Mouse (Mus musculus) MEL (cell line): Measurements from ENCODE around the gene Igf2r. TPM values are rescaled to one million over a fixed set of nuclear protein-coding genes. Genes with fewer than 3 reads are reported as not detected.
"Not testable (repeated sequence)": the region's sequence is repeated elsewhere in the genome, so short reads cannot be mapped to it uniquely, and the experiment has no call there.

Experiments used
- DNase-seq: peaks from one replicate; pipeline ENCODE4 v3.0.0; 2011; ENCODE audit warnings: low read depth, low spot score
- H3K27ac ChIP-seq: 2 replicates; pipeline ENCODE4 v1.5.1; 2012; ENCODE audit warnings: low read depth, mild to moderate bottlenecking, control low read depth, low read length, moderate library complexity; ENCODE audit not compliant: control insufficient read depth
- H3K27me3 ChIP-seq, 2 experiments: fragments of 150-350 bp in 1 of 2; sonication (generic) in 1 of 2; 2 replicates each; pipeline ENCODE4 v1.6.1; 2012; ENCODE audit warnings: low read length in 2 of 2, mild to moderate bottlenecking in 2 of 2, improper control_type of control experiment in 1 of 2, moderate library complexity in 1 of 2; ENCODE audit not compliant: insufficient read depth in 2 of 2, control insufficient read depth in 1 of 2
- H3K36me3 ChIP-seq, 2 experiments: 2 replicates each; pipeline ENCODE4 v1.6.1; 2012 to 2014; ENCODE audit warnings: low read length in 2 of 2, improper control_type of control experiment in 1 of 2, inconsistent platforms in 1 of 2, mild to moderate bottlenecking in 1 of 2; ENCODE audit not compliant: insufficient read depth in 2 of 2, control insufficient read depth in 1 of 2
- H3K4me1 ChIP-seq, 2 experiments: fragments of 150-350 bp in 1 of 2; sonication (generic) in 1 of 2; 2 replicates each; pipeline ENCODE4 v1.6.1; 2012; ENCODE audit warnings: low read length in 2 of 2, improper control_type of control experiment in 1 of 2, mild to moderate bottlenecking in 1 of 2; ENCODE audit not compliant: insufficient read depth in 2 of 2, control insufficient read depth in 1 of 2
- H3K4me3 ChIP-seq, 2 experiments: fragments of 150-350 bp in 1 of 2; sonication (generic) in 1 of 2; 2 replicates each; pipeline ENCODE4 v1.5.1; 2012; ENCODE audit warnings: low read depth in 2 of 2, low read length in 2 of 2, mild to moderate bottlenecking in 2 of 2, moderate library complexity in 2 of 2, control low read depth in 1 of 2, improper control_type of control experiment in 1 of 2; ENCODE audit not compliant: control insufficient read depth in 1 of 2, insufficient read depth in 1 of 2
- H3K79me2 ChIP-seq: 2 replicates; pipeline ENCODE4 v1.6.1; 2012; ENCODE audit warnings: mild to moderate bottlenecking, low read length, moderate library complexity; ENCODE audit not compliant: control insufficient read depth, poor library complexity, insufficient read depth
- H3K9ac ChIP-seq: 2 replicates; pipeline ENCODE4 v1.6.1; 2012; ENCODE audit warnings: low read depth, mild to moderate bottlenecking, control low read depth, low read length, moderate library complexity; ENCODE audit not compliant: control insufficient read depth, poor library complexity, severe bottlenecking
- H3K9me3 ChIP-seq: fragments of 150-350 bp; sonication (generic); replicated peaks from 2 replicates; pipeline ENCODE4 v1.6.1; 2012; ENCODE audit warnings: mild to moderate bottlenecking, low read length, improper control_type of control experiment, moderate library complexity; ENCODE audit not compliant: insufficient read depth
- E2F4 ChIP-seq: IDR thresholded peaks from 2 replicates; pipeline ENCODE4 v1.6.1; 2011; ENCODE audit warnings: low read depth, low read length, improper control_type of control experiment, borderline replicate concordance
- ELF1 ChIP-seq: IDR thresholded peaks from 2 replicates; pipeline ENCODE4 v1.6.1; 2014; ENCODE audit warnings: low read depth, mild to moderate bottlenecking, inconsistent platforms, low read length, improper control_type of control experiment, moderate library complexity
- EP300 ChIP-seq, 2 experiments: IDR thresholded peaks; 2 replicates each; pipeline ENCODE4 v1.6.1; 2011; ENCODE audit warnings: improper control_type of control experiment in 2 of 2, low read length in 2 of 2, low read depth in 1 of 2, mild to moderate bottlenecking in 1 of 2
- MAZ ChIP-seq: IDR thresholded peaks from 2 replicates; pipeline ENCODE4 v1.6.1; 2012; ENCODE audit warnings: low read depth, mild to moderate bottlenecking, inconsistent platforms, low read length, improper control_type of control experiment
- POLR2AphosphoS5 ChIP-seq: IDR thresholded peaks from 2 replicates; pipeline ENCODE4 v1.6.1; 2012; ENCODE audit warnings: low read depth, borderline replicate concordance, mild to moderate bottlenecking, inconsistent platforms, low read length, moderate library complexity, mixed read lengths
- SIN3A ChIP-seq: IDR thresholded peaks from 2 replicates; pipeline ENCODE4 v1.6.1; 2012; ENCODE audit warnings: low read length, improper control_type of control experiment, inconsistent platforms
- UBTF ChIP-seq: IDR thresholded peaks from 2 replicates; pipeline ENCODE4 v1.6.1; 2012; ENCODE audit warnings: low read depth, mild to moderate bottlenecking, inconsistent platforms, low read length, improper control_type of control experiment, moderate library complexity, borderline replicate concordance; ENCODE audit not compliant: insufficient read depth
- USF1 ChIP-seq: IDR thresholded peaks from 2 replicates; pipeline ENCODE4 v1.6.1; 2014; ENCODE audit warnings: low read depth, mild to moderate bottlenecking, inconsistent platforms, low read length, improper control_type of control experiment, moderate library complexity
- ZC3H11A ChIP-seq: IDR thresholded peaks from 2 replicates; pipeline ENCODE4 v1.6.1; 2012; ENCODE audit warnings: low read depth, mild to moderate bottlenecking, inconsistent platforms, low read length, improper control_type of control experiment
- ZMIZ1 ChIP-seq: IDR thresholded peaks from 2 replicates; pipeline ENCODE4 v1.6.1; 2012; ENCODE audit warnings: low read depth, mild to moderate bottlenecking, inconsistent platforms, low read length, improper control_type of control experiment, moderate library complexity
- polyA plus RNA-seq, 2 experiments: library from polyadenylated mRNA; stranded (reverse) in 1 of 2; unstranded in 1 of 2; fragments of >175 nt in 1 of 2; fragments of >200 nt in 1 of 2; gene quantifications; 2 replicates each; pipeline versions ENCODE4 v1.2.1 to v1.2.4; 2012; ENCODE audit warnings: low replicate concordance in 2 of 2, low read depth in 1 of 2; ENCODE audit not compliant: insufficient read length in 2 of 2, insufficient read depth in 1 of 2, missing spikeins in 1 of 2
- total RNA-seq: library from RNA; depleted of rRNA; stranded (reverse); fragments of 300-350 nt; gene quantifications from 2 replicates; pipeline ENCODE4 v1.2.3, GENCODE M21; 2012

The Igf2r gene
- total and polyA plus RNA-seq, 3 experiments, result 18.0 to 21.7 (median 18.3) TPM

DNA sequence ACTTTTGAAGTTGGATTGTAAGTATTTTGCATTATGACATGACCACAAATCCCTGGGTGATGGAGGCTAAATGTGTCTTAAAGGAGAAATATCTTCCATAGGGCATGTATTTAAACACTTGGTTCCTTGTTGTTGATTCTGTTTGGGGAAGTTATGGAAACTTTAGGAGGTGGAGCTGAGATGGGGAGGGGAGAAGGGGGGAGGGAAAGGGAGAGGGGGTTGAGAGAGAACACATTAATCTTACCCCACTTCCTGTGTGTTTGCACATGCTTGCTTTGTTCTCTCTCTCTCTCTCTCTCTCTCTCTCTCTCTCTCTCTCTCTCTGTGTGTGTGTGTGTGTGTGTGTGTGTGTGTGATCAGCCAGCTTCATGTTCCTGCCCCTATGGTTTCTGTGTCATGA lies 92.3 kb downstream of the Igf2r start:
- Histone ChIP-seq H3K36me3 (no peaks in the 10 kb centered on the region), H3K27me3 (no peaks in the 10 kb centered on the region; a peak in 1 of 4 replicates)
- TF ChIP-seq UBTF, result no peak
- TF ChIP-seq USF1, result no peak
- no peak for TF ChIP-seq ZC3H11A
- TF ChIP-seq MAZ, result no peak
- TF ChIP-seq, all 39 proteins: peak for 0
- Histone ChIP-seq H3K4me1 (no peaks in the 10 kb centered on the region), H3K4me3 (no peak overlapping the region), H3K9ac (no peak overlapping the region), H3K79me2 (no peaks in the 10 kb centered on the region), H3K9me3 (no peaks in the 10 kb centered on the region), H3K27ac (no peak overlapping the region)
- DNase-seq, result peak; percentile 20

DNA sequence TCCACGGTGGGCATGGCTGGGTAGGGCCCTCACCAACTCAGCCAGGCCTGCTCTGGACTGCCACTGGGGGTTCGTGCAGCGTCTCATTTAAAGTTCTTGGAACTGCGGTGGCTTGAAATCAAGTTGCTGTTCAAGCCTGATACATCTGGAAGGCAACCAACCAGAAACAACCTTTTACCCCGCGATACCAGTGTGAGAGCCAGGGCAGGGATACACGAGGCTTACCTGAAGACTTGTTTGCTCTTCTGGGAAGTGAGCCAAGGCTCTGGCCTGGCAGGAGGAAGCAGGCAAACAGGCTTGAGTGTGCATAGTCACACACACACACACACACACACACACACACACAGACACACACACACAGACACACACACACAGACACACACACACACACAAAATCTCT lies 93.8 kb downstream of the Igf2r start, which contains the start of gene Slc22a1:
Slc22a1 (minus strand) TSS at position 184 of the 400 bp plus-strand sequence.
- Histone ChIP-seq H3K79me2 (no peaks in the 10 kb centered on the region), H3K27me3 (no peaks in the 10 kb centered on the region; a peak in 1 of 4 replicates), H3K9me3 (no peaks in the 10 kb centered on the region), H3K4me3 (no peak within 1 kb of the TSS), H3K27ac (no peak within 1 kb of the TSS), H3K36me3 (no peaks in the 10 kb centered on the region)
- DNase-seq, result no peak
- TF ChIP-seq EP300 (IDR thresholded peaks at IDR 0.05; ENCODE audit: low read depth in 1 of 2, low read length in 2 of 2) (no peak), ZC3H11A (no peak), ELF1 (no peak), ZMIZ1 (no peak), POLR2AphosphoS5 (no peak), SIN3A (no peak), E2F4 (no peak)
- TF ChIP-seq, all 39 proteins: peak for 0
- Histone ChIP-seq H3K9ac (no peak within 1 kb of the TSS), H3K4me1 (no peaks in the 10 kb centered on the region)

DNA sequence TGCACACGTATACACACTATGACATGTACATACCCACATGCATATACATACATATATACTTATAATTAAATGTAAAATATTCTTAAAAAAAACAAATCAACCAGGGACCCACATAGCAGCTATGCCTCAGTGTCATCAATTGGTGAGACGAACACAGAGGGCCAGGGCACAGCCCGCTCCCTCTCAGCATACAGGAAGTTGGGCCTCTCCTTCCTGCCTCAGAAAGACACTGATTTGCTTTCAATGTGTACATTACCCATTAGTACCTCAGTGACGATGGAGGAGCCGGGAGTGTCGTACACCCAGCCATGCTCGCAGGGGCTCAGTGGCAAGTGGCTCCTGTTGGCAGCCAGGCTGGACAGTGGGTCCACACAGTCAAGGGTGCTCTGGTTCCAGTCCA lies 94.5 kb downstream of the Igf2r start:
- DNase-seq, H3K27ac ChIP-seq, H3K79me2 ChIP-seq, H3K4me1 ChIP-seq, H3K9me3 ChIP-seq, H3K27me3 ChIP-seq, H3K36me3 ChIP-seq, H3K9ac ChIP-seq, H3K4me3 ChIP-seq: not testable (repeated sequence)
